ENCODE assay signal across 9 mouse cellular contexts in genomic region chr7:71216808-71217207, GRCm38 (mm10).
A peak's percentile ranks its signal among the peaks of the same experiment; 100 is the strongest.
DNase-seq lines count a peak whose midpoint lies in the region; ATAC-seq lines count a peak whose summit lies in the region.
"Had no signal": no experiment of that assay in that cellular context is flagged by ENCODE, and none has a peak within 500 bp of the region (broad histone marks: within the 10 kb centered on the region; RNA-seq: fewer than 3 reads in every experiment).

No protein-coding gene starts in this region.

- no peaks in the 10 kb centered on the region for H3K4me1 ChIP-seq in heart, embryonic 12.5 days (replicated peaks)
- H3K4me1 ChIP-seq: limb, embryonic 12.5 days had no signal

- DNase-seq in embryo, embryonic 10.5 days (ENCODE audit: low spot score) = peak; percentile 28
- DNase-seq in embryo, embryonic 9.5 days (ENCODE audit: extremely low spot score) = no peak
- DNase-seq in 3T3-L1 (ENCODE audit: low read depth, low spot score) = peak; percentile 18
- peak; percentile 81 for DNase-seq in kidney, postnatal 10 days
- no peak for DNase-seq in left cerebral cortex, adult 18-20 months (ENCODE audit: low spot score in 2 of 2)

- ATAC-seq in heart, embryonic 12.5 days (ENCODE audit: insufficient number of reproducible peaks, low FRiP score) = peak; percentile 63
- no peak for ATAC-seq in monocyte, adult 5-6 weeks (replicated peaks; ENCODE audit: insufficient number of reproducible peaks, low FRiP score, low TSS enrichment, poor library complexity, severe bottlenecking)
- ATAC-seq in megakaryocyte, adult 5-6 weeks (ENCODE audit: poor library complexity, severe bottlenecking) = no peak

- no peaks in the 10 kb centered on the region for H3K27me3 ChIP-seq in heart, embryonic 12.5 days (replicated peaks)
- H3K27me3 ChIP-seq: limb, embryonic 12.5 days had no signal

- H3K9me3 ChIP-seq in heart, embryonic 12.5 days (replicated peaks) = no peaks in the 10 kb centered on the region
- H3K9me3 ChIP-seq: limb, embryonic 12.5 days had no signal

- no peak overlapping the region for H3K4me3 ChIP-seq in heart, embryonic 12.5 days
- H3K4me3 ChIP-seq: limb, embryonic 12.5 days had no signal

- H3K4me2 ChIP-seq in heart, embryonic 12.5 days = no peak overlapping the region
- H3K4me2 ChIP-seq: limb, embryonic 12.5 days had no signal

- no peak overlapping the region for H3K9ac ChIP-seq in heart, embryonic 12.5 days
- H3K9ac ChIP-seq: limb, embryonic 12.5 days had no signal

- WGBS in heart, embryonic 12.5 days = 8% methylated on average over 2 of the region's 2 CpGs

- H3K27ac ChIP-seq in heart, embryonic 12.5 days (ENCODE audit: poor library complexity, severe bottlenecking) = no peak overlapping the region
- H3K27ac ChIP-seq: limb, embryonic 12.5 days had no signal

- no peaks in the 10 kb centered on the region for H3K36me3 ChIP-seq in heart, embryonic 12.5 days
- H3K36me3 ChIP-seq: limb, embryonic 12.5 days had no signal

Comparison
In these comparisons a context has a peak if more than half of its experiments do, and no peak if none do; other contexts are left out.
1. DNase-seq: peak in embryo, embryonic 10.5 days (single experiment), 3T3-L1 (single experiment) and kidney, postnatal 10 days (single experiment); none in embryo, embryonic 9.5 days (single experiment) and left cerebral cortex, adult 18-20 months (0 of 2).